Mouse (Mus musculus): Measurements from ENCODE around the gene Vps35l.

DNA sequence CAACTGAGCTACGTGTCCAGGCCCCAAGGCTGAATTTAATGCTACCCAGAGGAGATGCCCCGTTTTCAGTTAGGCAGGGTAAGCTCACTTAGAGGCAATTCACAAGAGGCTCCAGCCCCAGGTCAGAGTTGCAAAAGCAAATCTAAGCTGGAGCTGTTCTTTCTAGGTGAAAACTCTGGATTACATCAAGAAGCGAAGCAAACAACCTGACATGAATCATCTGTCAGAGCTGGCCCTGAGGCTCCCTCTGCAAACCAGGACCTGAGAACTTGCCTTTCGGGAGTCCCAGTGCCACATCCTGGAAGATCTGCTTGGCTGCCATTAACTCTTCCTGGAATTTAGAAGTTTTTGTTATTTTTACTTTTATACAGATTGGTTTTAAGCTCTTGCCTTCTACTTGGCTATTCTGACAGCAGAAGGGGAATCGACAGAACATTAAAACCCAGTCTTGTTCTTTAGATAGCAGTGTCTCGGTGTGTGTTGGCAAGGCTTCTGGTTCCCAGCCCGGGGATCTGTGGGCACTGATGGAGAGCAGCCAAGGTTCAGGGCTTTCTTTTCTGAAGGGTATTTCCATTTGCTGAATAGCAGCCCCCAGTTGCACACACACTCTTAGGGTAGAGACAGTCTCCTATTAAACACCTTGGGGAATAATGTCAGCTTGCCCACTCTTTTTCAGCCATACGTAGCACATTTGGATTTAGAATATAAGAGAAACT, 101.2 kb downstream of the Vps35l start:
- TF ChIP-seq CTCF (conservative IDR thresholded peaks at IDR 0.05; ENCODE audit: low read length) (no peak), NANOG (IDR thresholded peaks at IDR 0.05; ENCODE audit: borderline replicate concordance, low read length) (no peak), POU5F1 (IDR thresholded peaks at IDR 0.05; ENCODE audit: borderline replicate concordance, low read length) (no peak)

All from E14TG2a.4 (cell line).